Mouse (Mus musculus) ES-E14 (cell line): ENCODE data around the gene Rbbp8nl.

Experiments used
- CHD2 ChIP-seq: IDR thresholded peaks from 2 replicates; pipeline ENCODE4 v1.6.1; 2014; ENCODE audit warnings: mild to moderate bottlenecking, low read depth, low read length, inconsistent platforms
- HCFC1 ChIP-seq: IDR thresholded peaks from 2 replicates; pipeline ENCODE4 v1.6.1; 2012; ENCODE audit warnings: low read length, inconsistent platforms, borderline replicate concordance; ENCODE audit not compliant: insufficient read depth
- MAFK ChIP-seq: IDR thresholded peaks from 2 replicates; pipeline ENCODE4 v1.6.1; 2014; ENCODE audit warnings: mild to moderate bottlenecking, low read depth, low read length, inconsistent platforms; ENCODE audit not compliant: insufficient read depth
- ZC3H11A ChIP-seq: IDR thresholded peaks from 2 replicates; pipeline ENCODE4 v1.6.1; 2012; ENCODE audit warnings: low read depth, mild to moderate bottlenecking, inconsistent platforms, low read length, borderline replicate concordance
- ZNF384 ChIP-seq: IDR thresholded peaks from 2 replicates; pipeline ENCODE4 v1.6.1; 2012; ENCODE audit warnings: low read depth, low read length, inconsistent platforms

DNA sequence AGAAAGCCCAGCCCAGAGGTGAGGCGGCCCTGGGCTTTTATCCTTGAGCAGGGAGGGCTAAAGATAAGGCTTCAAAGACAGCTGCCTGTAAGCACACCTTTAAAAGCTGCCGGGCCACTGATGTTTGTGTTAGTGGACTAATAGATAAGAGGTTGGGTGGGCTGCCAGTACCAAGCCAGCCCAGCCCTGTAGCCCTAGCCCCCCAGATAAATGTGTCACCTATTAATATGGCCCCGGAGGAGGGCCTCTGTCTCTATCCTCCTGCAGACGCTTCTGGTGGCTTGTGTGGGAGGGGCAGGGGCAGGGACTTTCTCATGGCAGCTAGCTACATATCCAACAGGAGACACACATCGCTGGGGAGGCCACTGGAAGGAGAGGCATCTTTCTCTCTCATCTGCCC is 11.1 kb upstream of the Rbbp8nl start:
- no peak for TF ChIP-seq ZC3H11A
- TF ChIP-seq CHD2, result no peak
- no peak for TF ChIP-seq HCFC1
- TF ChIP-seq MAFK, result no peak
- TF ChIP-seq ZNF384, result no peak
